Mouse (Mus musculus): ENCODE measurements at regions not wholly inside any gene's neighbourhood (a gene's known extent, or its start where the extent isn't known, plus 50 kb on each side); places are given as distances from the start of the nearest gene placed in this dataset.

GRCm38 (mm10) chr7:51722420-51722819, 100.6 kb downstream of the Slc17a6 start:
- no peak for DNase-seq

GRCm38 (mm10) chr7:51723955-51724354, 102.1 kb downstream of the Slc17a6 start:
- no peak for DNase-seq

DNA sequence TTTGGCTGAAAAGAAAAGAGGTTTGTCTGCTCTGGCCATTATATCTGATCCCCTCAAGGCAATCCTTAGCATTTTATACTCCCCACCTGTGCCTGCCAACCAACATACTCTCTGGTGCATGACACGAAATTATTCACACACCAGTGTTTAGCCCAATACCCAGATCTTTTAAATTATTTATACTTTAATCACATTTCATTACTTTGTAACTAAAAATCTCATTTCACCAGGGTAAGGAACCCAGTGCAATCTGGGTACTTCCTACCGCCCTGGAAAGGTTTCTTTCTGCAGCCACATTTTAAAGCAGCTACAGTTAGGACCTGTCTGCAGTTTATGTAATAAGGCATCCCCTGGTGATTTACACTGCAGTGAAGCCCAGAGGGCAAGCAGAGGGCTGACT, 114.5 kb downstream of the Slc17a6 start:
- DNase-seq, result no peak

- DNase-seq, result no peak
These were observed 117.8 kb downstream of the Slc17a6 start for GRCm38 (mm10) chr7:51739590-51739989.

DNA sequence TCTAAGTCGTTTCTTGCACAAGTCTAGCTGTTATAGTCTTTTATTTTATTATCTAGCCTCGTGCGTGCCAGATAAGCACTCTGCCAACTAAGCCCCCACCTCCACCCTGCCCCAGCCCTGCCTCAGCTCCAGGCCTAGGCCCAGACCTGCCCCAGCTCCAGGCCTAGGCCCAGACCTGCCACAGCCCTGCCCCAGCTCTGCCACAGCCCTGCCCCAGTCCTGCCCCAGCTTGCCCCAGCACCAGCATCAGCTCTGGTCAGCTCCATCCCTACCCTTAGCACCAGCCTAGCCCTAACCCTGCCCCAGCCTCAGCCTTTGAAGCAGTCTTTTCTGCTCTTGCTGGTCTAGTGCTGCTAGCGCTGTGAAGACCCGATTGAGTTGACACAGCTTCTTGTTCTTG, 119.1 kb downstream of the Slc17a6 start:
- DNase-seq, result no peak

DNA sequence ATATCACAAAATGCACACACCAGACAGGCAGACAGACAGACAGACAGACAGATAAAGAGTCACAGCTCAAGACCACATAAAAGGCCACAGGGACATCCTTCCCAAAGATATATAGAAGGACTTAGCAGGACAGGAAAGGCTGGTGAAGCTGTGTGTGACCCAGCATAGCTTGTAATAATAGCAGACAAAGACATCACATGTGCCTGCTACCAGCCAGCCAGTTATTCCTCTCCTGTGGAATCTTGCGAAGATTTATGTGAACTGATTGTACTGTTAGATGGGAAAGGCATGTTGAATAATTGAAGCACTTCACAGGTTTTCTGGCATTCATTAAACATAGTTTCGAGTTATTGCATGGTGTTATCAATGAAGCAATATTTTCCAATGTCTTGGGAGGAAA, 119.1 kb upstream of the Gas2 start:
- no peak for DNase-seq

- no peak for DNase-seq
These were observed 116.2 kb upstream of the Gas2 start for GRCm38 (mm10) chr7:51745598-51745997.

GRCm38 (mm10) chr7:51748633-51749303, 113.0 kb upstream of the Gas2 start:
- DNase-seq, result peak; percentile 51

DNA sequence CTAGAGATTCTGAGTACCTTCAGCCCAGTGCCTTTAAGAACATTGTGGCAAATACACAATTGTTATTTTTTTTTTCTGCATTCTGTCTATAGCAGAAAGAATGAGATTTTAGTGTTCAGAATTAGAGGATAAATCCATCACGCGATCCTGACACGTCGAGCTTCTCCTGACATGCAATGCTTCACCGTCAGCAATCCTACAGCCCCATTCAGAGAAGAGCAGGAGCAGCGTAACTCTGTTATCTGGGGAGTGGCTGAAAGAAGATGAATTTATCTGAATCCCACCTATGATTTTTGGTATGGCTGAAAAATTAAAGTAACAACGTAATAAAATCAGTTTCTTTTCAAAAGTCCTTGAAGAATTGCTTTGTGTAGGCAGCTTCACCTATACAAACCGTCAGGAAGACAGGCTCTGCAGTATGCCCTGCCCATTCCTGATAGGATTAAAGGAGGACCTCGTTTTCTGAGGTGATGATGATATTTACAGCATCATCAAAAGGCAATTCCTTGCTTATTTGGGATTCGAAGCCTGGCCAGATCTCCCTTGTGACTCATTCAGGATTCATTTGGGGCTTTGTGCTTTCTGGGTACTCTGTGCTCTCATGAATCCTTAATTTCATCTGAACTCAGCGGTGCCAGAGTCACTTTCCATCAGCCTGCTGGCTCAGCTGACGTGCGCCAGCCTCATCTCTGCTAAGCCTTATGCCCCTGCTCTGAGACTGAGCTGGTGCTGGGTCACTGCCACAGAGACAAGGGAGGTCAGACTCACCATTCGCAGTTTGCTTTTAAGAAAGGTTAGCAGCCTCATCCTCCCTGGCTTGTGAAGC, 112.3 kb upstream of the Gas2 start:
- no peak for DNase-seq

DNA sequence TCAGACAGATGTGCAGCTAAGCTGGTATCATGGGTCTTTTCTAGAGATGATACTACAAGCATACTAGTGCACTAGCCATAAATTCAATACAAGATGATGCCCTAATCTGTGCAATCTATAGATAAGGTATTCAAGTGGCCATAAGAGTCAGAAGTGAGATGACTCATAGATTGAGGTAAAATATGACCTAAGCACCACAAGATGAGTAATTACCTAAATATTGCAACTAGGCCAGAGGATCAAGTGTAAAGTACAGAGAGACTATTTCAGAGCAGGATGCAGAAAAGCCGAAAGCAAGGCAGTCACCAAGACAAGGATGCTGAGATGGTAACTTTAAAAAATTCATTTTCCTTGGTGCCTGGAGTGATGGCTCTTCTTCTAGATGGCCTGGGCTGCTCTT, 111.5 kb upstream of the Gas2 start:
- no peak for DNase-seq

- no peak for DNase-seq
These were observed 108.8 kb upstream of the Gas2 start for GRCm38 (mm10) chr7:51753062-51753461.

DNA sequence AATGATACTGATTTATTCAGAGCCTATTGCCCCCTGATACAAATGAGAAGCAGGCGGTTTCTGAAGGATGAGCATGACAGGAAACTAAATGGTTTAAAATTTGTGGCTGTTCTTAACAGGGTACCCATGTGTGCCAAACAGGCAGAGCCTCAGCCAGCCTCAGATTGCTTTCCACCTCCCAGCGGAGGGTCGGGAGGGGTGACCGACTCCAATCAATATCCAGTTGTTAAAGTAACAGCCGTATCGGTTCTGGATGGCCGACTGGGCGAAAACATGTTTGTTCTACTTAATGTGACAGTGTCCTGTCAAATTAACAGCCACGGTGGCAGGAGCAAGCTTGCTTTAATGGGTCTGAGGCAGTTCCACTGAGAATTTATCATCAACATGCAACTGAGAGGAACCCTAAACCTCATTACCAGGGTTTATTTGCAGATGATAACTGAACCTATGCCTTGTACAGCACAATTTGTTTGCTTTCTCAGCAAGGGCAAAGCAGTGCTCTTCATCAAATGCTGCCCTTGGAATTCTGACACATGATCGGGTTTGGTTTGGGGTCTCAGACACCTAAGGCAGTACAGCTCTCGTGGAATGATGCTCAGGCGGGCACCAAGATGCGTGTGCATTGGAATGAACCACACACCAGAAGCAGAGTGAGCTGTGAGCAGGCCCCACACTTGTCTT, 107.5 kb upstream of the Gas2 start:
- DNase-seq, result no peak

DNA sequence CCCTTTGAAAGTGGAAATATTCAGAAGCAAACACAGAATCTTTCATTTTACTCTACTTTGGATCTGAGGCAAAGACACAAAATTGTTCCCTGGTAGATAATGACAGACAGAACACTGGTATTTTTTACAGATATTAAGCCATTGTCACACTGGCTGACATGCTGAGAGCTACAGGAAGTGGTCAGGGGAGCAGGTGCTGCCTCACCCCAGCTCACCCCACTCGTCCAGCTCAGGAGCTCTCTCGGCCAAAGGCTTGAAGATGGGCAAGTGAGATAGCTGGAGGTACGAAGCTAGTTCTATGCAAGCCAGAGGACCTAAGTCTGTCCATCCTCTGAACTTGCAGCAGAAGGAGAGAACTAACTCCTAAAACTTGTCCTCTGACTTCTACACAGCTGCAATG, 105.6 kb upstream of the Gas2 start:
- DNase-seq, result no peak

DNA sequence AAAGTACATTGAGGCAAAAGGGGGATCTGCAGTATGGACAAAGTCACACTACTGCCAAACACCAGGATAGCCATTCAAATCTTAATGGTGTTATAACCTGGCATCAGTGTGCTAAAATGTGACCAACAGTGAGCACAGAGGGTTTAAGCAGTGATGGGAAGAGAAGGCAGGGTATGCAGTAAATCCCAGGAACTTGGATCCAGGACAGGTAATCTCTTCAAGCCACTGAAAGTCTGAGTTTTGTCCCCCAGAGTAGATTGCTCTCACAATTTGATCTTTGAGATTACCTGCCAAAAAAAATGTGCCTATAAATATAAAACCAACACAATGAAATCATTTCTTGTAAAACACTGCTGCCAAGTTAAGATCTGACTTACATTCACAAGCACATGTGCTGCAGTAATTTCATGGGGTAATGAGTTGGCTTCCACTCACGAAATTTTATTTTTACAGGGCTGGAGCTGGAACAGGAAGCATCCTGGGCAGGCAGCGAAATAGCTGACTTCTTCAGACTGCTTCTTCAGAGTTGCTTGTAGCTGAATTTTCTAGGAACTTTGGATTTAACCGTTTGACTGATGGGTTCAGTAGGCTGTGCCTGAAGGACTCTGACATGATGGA, 102.2 kb upstream of the Gas2 start:
- DNase-seq, result no peak

DNA sequence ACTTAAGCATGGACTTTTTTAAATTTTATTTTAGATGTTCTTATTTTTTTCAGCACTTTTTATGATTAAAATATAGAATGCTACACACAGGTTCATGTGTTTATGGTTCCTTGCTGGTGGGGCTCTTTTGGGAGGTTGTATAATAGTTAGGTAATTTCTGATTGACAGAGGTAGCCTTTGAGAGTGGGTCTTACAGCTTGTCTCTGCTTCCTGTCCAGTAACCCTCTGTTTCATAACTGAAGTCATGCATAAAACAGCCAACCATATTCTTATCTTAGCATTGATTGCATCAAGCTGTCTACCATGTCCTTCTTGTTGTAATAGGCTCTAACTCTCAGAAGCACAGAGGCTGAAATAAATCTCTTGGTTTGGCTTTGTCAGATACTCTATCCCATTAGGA, 94.7 kb upstream of the Gas2 start:
- no peak for DNase-seq

DNA sequence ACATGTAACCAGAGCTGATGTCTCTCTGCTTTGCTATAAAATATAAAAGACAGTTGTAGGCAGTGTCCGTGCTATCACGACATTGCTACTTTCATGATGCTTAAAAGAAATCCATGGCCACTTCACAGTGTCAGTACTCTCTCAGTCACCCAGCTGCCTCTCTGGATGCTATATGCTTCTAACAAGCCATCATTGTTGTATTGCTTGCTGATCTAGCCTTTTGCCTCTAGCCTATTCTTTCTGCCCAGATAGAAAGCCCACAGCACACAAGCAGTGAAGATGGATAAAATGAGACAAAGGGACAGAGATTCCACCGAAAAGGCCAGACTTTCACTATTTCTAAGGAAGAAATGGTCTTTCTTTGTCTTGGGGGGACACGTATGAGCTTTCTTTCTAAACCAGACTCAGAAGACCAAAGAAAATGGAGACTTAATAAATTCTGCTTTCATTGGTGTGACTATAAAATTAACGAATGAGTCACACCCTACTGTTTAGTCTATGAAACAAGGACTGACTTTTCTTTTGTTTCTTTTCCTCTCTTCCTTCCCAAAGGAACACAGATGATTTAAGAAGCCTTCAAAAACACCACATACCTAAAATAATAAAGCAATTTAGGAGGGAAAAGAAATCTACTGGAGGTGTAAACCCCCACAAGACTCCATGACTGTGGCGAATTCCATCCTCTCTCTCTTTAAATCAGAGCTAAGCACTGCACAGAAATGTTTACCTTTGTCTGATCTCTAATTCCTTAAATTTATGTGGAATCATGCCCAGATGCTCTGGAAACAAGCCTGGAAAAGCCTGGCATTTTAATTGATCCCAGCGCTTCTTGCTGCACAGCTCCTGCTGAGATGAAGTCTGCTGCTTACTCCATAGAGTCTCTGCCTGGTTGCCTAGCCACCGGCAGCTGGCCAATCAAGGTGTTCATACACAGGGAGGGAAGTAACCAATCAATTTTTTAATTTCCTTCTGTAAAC, 89.6 kb upstream of the Gas2 start:
- DNase-seq, result peak; percentile 45

- DNase-seq, result no peak
These were observed 85.8 kb upstream of the Gas2 start for GRCm38 (mm10) chr7:51775968-51776367.

- DNase-seq, result no peak
These were observed 78.6 kb upstream of the Gas2 start for GRCm38 (mm10) chr7:51783070-51783776.

- no peak for DNase-seq
These were observed 77.7 kb upstream of the Gas2 start for GRCm38 (mm10) chr7:51783923-51784686.

DNA sequence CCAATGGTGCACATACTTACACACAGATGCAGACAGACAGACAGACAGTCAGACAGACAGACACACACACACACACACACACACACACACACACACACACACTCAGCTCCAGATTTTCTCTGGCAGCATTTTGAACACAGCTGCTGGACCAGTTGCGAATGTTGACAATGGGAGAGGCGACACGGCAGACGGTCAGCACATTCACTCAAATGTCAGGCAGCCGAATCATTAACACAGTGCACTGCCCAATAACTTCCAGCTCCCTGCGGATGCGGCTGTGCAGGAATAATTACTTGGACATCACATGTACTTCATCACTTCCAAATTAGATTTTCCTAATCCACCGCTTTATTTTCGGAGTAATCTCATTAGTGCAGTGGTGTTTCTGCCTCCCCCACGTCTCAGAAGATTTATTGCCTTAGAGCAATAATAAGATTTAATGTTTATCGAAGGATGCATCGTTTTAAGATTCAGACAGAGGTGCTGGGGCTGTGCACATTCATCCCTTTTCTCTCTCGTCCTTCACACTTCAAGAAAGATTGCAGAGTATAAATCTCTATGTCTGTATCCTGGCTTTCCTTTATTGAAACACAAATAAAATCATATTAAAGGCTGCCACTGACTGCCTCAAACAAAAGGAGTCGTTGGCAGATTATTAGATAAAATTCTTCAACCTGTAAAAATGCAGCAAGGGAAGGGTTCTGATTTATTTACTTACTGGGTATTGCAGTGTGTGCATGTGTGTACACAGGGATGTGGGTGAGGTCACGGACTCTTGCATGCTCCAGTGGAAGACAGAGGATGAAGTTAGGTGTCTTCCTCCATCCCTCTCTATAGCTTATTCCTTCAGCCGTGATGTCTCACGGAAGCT, 70.9 kb upstream of the Gas2 start:
- DNase-seq, result no peak

Measured in right cerebral cortex, postnatal 4 days (tissue).